Mouse (Mus musculus) CD8-positive naive resting alpha-beta T cell, adult 2 months (primary cell): ENCODE data around the gene Herc2.

Source experiments
- DNase-seq, 2 experiments: peaks; one replicate each; pipeline ENCODE4 v3.0.0; 2022; ENCODE audit warnings: low read depth in 2 of 2, low spot score in 2 of 2

The Herc2 gene

GRCm38 (mm10) chr7:56066136-56066535 lies 16.1 kb downstream of the Herc2 start:
- no peak for DNase-seq

DNA sequence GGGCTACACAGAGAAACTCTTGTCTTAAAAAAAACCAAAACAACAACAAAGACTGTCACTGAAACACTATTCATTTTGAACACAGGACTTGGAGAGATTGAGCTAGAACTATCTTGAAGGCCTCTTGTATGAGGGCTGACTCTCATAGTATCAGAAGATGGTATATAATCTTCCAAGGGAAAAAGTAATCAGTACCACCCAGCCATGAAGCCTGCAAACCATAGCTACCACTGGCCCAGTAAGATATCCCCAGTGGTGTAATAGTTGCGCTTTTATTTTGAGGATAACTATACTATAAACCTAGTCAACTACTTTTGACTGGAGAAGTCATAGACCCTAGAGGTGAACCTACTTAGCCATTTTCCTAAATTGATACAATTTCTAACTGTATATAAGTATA lies 16.6 kb downstream of the Herc2 start:
- DNase-seq: no peak

- DNase-seq: no peak
These were observed 21.7 kb downstream of the Herc2 start for GRCm38 (mm10) chr7:56071724-56072123.

DNA sequence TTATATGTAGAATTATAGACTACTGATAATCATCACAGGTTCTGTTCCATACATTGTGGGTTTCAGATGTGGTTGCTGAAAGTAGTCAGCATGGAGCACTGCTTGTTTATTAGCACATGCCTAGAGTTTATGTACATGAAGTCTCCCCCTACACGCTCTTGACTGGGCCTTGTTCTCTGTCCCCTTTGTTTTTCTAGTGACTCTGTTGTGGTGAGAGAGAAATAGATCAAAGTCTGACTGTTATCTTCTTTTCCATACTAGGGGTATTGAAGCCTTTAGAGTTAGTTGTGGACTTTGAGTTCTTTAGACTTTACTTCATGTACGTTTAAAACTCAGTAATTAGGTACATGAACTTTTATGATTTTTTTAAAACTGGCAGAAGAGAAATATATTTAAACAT lies 33.0 kb downstream of the Herc2 start:
- DNase-seq: no peak

DNA sequence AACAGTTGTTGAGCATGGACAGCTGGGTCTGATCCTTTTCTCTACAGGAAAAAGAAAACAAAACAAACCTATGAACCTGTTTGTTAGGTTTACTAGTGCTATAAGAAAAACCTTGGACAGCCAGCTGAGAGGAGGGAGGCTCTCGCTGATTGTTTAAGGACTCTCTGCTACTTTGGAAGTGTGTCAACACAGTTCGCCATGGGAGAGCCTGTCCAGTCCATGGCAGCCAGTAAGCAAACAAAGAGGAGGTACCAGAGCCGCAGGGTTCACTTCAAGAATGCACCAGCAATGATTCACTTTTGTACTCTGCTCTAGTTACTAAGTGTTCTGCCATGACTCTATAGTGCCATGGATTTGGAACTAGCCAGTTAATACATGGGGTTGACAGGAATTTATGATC lies 39.1 kb downstream of the Herc2 start:
- DNase-seq: no peak

DNA sequence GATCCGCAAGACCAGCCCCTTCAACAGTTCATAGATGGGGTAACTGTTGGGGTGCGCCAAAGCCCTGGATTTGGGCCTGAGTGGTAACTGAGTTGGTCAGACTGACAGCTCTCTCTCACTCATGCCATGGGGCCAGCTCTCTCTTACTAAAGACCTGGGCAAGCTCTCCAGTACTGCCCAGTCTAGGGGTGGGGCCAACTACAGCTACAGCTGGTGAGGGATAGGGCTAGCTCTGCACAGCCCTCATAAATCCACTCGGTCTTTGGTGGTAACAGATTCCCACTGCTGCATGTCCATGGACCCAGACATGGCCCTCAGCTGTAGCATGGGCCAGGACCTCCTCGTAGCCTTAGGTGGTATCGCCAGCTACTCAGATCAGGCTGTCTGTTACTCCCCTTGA lies 41.4 kb downstream of the Herc2 start:
- DNase-seq: no peak

- no peak for DNase-seq
These were observed 52.4 kb downstream of the Herc2 start for GRCm38 (mm10) chr7:56102293-56102847.

DNA sequence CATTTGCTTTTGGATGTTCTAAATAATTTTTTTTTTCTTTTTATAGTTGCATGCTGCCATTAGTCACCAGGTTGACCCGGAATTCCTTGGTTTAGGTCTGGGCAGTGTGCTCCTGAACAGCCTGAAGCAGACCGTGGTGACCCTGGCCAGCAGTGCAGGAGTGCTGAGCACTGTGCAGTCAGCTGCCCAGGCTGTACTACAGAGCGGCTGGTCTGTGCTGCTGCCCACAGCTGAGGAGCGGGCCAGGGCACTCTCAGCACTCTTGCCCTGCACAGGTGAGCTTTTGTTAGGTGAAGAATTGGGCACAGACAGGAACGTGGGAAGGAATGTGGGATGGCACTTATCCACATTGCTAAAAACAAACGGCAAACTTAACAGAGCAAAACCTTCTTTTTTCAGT lies 63.0 kb downstream of the Herc2 start:
- no peak for DNase-seq

GRCm38 (mm10) chr7:56114148-56114547 lies 64.2 kb downstream of the Herc2 start:
- DNase-seq: no peak

- DNase-seq: no peak
These were observed 71.0 kb downstream of the Herc2 start for GRCm38 (mm10) chr7:56120968-56121367.

GRCm38 (mm10) chr7:56121425-56121824 lies 71.4 kb downstream of the Herc2 start:
- no peak for DNase-seq

DNA sequence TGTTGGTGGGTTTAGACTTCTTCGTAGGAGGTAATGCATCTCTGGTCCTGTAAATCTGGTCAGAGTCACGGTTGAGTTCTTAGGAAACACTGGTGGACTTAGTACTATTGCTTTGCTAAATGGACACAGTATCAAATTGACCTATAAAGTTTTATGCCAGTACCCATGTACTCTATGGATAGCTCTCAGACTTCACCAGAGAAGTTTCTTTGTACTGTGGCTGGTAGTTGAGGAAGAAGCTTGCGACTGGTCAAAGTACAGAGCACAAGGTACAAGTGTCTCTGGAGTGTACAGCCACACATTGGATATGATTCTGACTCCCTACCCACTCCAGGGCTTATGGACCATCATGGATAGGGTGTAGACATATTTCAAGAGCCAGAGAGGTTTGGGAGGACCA lies 78.1 kb downstream of the Herc2 start:
- DNase-seq: no peak

DNA sequence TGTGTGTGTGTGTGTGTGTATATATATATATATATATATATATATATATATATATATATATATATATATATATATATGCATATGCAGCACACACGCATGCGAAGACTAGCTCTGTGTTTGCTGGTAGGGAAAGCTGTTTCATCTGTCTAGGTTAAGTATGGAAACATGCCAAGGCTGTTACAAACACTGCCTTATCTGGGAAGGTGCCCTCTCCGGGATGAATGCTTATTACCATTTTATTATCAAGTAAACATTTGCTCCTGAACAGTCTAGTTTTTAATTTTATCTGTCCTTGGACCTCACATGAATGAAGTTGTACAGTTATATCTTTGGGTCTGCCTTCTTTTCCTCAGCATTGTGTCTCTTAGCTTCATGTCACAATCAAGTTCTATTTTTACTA lies 79.6 kb downstream of the Herc2 start:
- no peak for DNase-seq

DNA sequence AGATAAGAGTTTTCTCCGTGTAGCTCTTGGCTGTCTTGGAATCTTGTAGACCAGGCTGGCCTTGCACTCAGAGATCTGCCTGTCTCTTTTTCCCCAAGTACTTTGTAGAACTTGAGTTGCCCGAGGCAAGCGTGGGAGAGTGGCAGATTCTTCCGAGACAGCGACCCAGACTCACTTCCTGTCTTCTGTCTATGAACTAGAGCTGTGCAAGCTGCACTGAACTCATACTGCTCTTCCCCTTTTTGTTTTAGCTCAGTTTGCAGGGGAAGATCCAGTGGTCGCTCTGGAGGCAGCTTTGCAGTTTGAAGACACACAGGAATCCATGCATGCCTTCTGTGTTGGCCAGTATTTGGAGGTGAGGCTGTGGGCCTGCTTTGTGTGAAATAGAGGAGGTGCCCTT lies 81.6 kb downstream of the Herc2 start:
- no peak for DNase-seq

GRCm38 (mm10) chr7:56138706-56139105 lies 88.7 kb downstream of the Herc2 start:
- no peak for DNase-seq

- no peak for DNase-seq
These were observed 96.4 kb downstream of the Herc2 start for GRCm38 (mm10) chr7:56146424-56146823.

- no peak for DNase-seq
These were observed 98.9 kb downstream of the Herc2 start for GRCm38 (mm10) chr7:56148925-56149324.

- no peak for DNase-seq
These were observed 102.1 kb downstream of the Herc2 start for GRCm38 (mm10) chr7:56151885-56152676.

GRCm38 (mm10) chr7:56153161-56153560 lies 103.2 kb downstream of the Herc2 start:
- no peak for DNase-seq

DNA sequence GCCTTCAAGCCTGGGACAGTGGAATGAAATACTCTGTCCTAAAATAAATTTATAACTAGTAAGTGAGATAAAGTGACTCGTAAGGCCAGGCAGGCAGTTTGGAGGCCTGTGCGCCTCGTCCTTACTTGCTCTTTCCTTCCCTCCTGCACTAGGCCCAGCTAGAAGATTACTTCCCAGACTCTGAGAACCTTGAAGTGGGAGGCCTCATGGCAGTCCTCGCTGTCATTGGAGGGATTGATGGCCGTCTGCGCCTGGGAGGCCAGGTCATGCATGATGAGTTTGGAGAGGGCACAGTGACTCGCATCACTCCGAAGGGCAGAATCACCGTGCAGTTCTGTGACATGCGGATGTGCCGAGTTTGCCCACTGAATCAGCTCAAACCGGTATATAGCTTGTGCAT lies 103.6 kb downstream of the Herc2 start:
- DNase-seq: no peak

DNA sequence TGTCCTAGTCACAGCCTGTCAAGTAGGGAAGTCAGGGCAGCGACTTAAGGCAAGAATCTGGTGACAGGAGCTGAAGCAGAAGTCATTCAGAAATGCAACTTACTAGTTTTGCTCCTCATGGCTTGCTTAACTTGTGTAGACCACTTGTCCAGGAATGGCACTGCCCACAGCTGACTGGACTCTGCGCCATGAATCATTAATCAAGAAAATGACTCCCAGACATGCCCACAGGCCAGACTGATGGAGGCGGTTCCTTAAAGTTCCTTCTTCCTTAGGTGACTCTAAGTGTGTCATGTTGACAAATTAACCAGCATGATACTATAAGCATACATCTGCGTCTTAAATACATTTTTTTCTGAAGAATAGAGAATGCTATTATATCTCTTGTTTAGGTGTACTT lies 113.3 kb downstream of the Herc2 start:
- DNase-seq: no peak

GRCm38 (mm10) chr7:56168713-56169112 lies 118.7 kb downstream of the Herc2 start:
- no peak for DNase-seq

DNA sequence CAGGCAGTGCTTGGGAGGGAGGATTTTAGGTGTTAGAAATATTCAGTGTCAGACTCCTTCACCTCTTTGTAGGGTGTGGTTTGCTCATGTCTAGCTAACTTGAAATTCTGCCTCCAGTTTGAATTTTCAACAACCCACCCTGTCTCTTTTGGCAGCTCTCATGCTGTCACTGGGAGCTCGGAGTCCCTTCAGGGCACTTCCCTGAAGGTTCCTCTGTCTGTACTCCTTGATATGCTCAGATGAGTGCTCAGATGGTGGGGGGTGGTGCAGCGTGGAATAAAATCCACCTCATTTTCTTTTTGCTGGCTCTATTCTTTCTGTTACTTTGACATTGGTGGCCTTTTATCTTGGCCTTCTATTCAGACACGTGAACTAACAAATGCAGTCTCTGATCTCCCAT lies 127.4 kb downstream of the Herc2 start:
- DNase-seq: no peak
